Mouse (Mus musculus): ENCODE measurements around the gene Slc44a5. TPM values are rescaled to one million over a fixed set of nuclear protein-coding genes. Genes with fewer than 3 reads are reported as not detected.

Gene Slc44a5
- polyA plus RNA-seq, 1 experiment from 2014 or later, result 9.2 TPM

GRCm38 (mm10) chr3:154285351-154285750 lies 312.1 kb downstream of the Slc44a5 start:
- 61% methylated on average over 4 of the region's 4 CpGs for WGBS
- Histone ChIP-seq H3K36me3 (ENCODE audit: control insufficient read depth, insufficient read depth, low read length) (no peaks in the 10 kb centered on the region), H3K4me1 (ENCODE audit: control insufficient read depth, insufficient read depth, low read length) (no peaks in the 10 kb centered on the region), H3K4me3 (ENCODE audit: low read depth, low read length) (no peak overlapping the region), H3K4me2 (ENCODE audit: low read depth, low read length) (no peak overlapping the region), H3K27ac (ENCODE audit: low read depth, low read length) (no peak overlapping the region), H3K27me3 (ENCODE audit: control insufficient read depth, insufficient read depth, low read length) (no peaks in the 10 kb centered on the region), H3K9me3 (ENCODE audit: control insufficient read depth, low read length) (no peaks in the 10 kb centered on the region), H3K9ac (replicated peaks; ENCODE audit: low read depth, low read length) (no peak overlapping the region)
- no peak for ATAC-seq (ENCODE audit: low read depth)

GRCm38 (mm10) chr3:154287217-154287616 lies 314.0 kb downstream of the Slc44a5 start:
- no peak overlapping the region for H3K4me3 ChIP-seq (ENCODE audit: low read depth, low read length)
- ATAC-seq (ENCODE audit: low read depth), result no peak
- no peaks in the 10 kb centered on the region for H3K9me3 ChIP-seq (ENCODE audit: control insufficient read depth, low read length)
- no peaks in the 10 kb centered on the region for H3K4me1 ChIP-seq (ENCODE audit: control insufficient read depth, insufficient read depth, low read length)
- no peak overlapping the region for H3K4me2 ChIP-seq (ENCODE audit: low read depth, low read length)
- no peaks in the 10 kb centered on the region for H3K36me3 ChIP-seq (ENCODE audit: control insufficient read depth, insufficient read depth, low read length)
- H3K9ac ChIP-seq (replicated peaks; ENCODE audit: low read depth, low read length), result no peak overlapping the region
- no peak overlapping the region for H3K27ac ChIP-seq (ENCODE audit: low read depth, low read length)
- 82% methylated on average over 2 of the region's 2 CpGs for WGBS
- no peaks in the 10 kb centered on the region for H3K27me3 ChIP-seq (ENCODE audit: control insufficient read depth, insufficient read depth, low read length)

- Histone ChIP-seq H3K36me3 (ENCODE audit: control insufficient read depth, insufficient read depth, low read length) (no peaks in the 10 kb centered on the region), H3K9me3 (ENCODE audit: control insufficient read depth, low read length) (no peaks in the 10 kb centered on the region), H3K4me3 (ENCODE audit: low read depth, low read length) (no peak overlapping the region), H3K27me3 (ENCODE audit: control insufficient read depth, insufficient read depth, low read length) (no peaks in the 10 kb centered on the region), H3K4me2 (ENCODE audit: low read depth, low read length) (no peak overlapping the region), H3K9ac (replicated peaks; ENCODE audit: low read depth, low read length) (no peak overlapping the region), H3K4me1 (ENCODE audit: control insufficient read depth, insufficient read depth, low read length) (no peaks in the 10 kb centered on the region), H3K27ac (ENCODE audit: low read depth, low read length) (no peak overlapping the region)
- no peak for ATAC-seq (ENCODE audit: low read depth)
- 80% methylated on average over 4 of the region's 4 CpGs for WGBS
Measured at GRCm38 (mm10) chr3:154288429-154289069, 315.3 kb downstream of the Slc44a5 start.

GRCm38 (mm10) chr3:154290351-154290750 lies 317.1 kb downstream of the Slc44a5 start:
- no peaks in the 10 kb centered on the region for H3K27me3 ChIP-seq (ENCODE audit: control insufficient read depth, insufficient read depth, low read length)
- H3K36me3 ChIP-seq (ENCODE audit: control insufficient read depth, insufficient read depth, low read length), result no peaks in the 10 kb centered on the region
- no peaks in the 10 kb centered on the region for H3K9me3 ChIP-seq (ENCODE audit: control insufficient read depth, low read length)
- H3K4me2 ChIP-seq (ENCODE audit: low read depth, low read length), result no peak overlapping the region
- no peak overlapping the region for H3K4me3 ChIP-seq (ENCODE audit: low read depth, low read length)
- no peaks in the 10 kb centered on the region for H3K4me1 ChIP-seq (ENCODE audit: control insufficient read depth, insufficient read depth, low read length)
- no peak overlapping the region for H3K9ac ChIP-seq (replicated peaks; ENCODE audit: low read depth, low read length)
- ATAC-seq (ENCODE audit: low read depth), result no peak
- 88% methylated on average over 2 of the region's 2 CpGs for WGBS
- no peak overlapping the region for H3K27ac ChIP-seq (ENCODE audit: low read depth, low read length)

GRCm38 (mm10) chr3:154292126-154292525 lies 318.9 kb downstream of the Slc44a5 start:
- Histone ChIP-seq H3K36me3 (ENCODE audit: control insufficient read depth, insufficient read depth, low read length) (no peaks in the 10 kb centered on the region), H3K9me3 (ENCODE audit: control insufficient read depth, low read length) (no peaks in the 10 kb centered on the region), H3K27ac (ENCODE audit: low read depth, low read length) (no peak overlapping the region), H3K4me3 (ENCODE audit: low read depth, low read length) (no peak overlapping the region), H3K4me2 (ENCODE audit: low read depth, low read length) (no peak overlapping the region), H3K4me1 (ENCODE audit: control insufficient read depth, insufficient read depth, low read length) (no peaks in the 10 kb centered on the region), H3K9ac (replicated peaks; ENCODE audit: low read depth, low read length) (no peak overlapping the region), H3K27me3 (ENCODE audit: control insufficient read depth, insufficient read depth, low read length) (no peaks in the 10 kb centered on the region)
- 80% methylated on average over 5 of the region's 5 CpGs for WGBS
- ATAC-seq (ENCODE audit: low read depth), result no peak

GRCm38 (mm10) chr3:154293839-154294490 lies 320.7 kb downstream of the Slc44a5 start:
- no peaks in the 10 kb centered on the region for H3K4me1 ChIP-seq (ENCODE audit: control insufficient read depth, insufficient read depth, low read length)
- no peaks in the 10 kb centered on the region for H3K9me3 ChIP-seq (ENCODE audit: control insufficient read depth, low read length)
- no peak overlapping the region for H3K4me2 ChIP-seq (ENCODE audit: low read depth, low read length)
- H3K4me3 ChIP-seq (ENCODE audit: low read depth, low read length), result no peak overlapping the region
- no peak for ATAC-seq (ENCODE audit: low read depth)
- no peaks in the 10 kb centered on the region for H3K27me3 ChIP-seq (ENCODE audit: control insufficient read depth, insufficient read depth, low read length)
- 81% methylated on average over 9 of the region's 9 CpGs for WGBS
- no peaks in the 10 kb centered on the region for H3K36me3 ChIP-seq (ENCODE audit: control insufficient read depth, insufficient read depth, low read length)
- H3K27ac ChIP-seq (ENCODE audit: low read depth, low read length), result no peak overlapping the region
- H3K9ac ChIP-seq (replicated peaks; ENCODE audit: low read depth, low read length), result no peak overlapping the region

- 93% methylated on average over 17 of the region's 17 CpGs for WGBS
- Histone ChIP-seq H3K27ac (ENCODE audit: low read depth, low read length) (no peak overlapping the region), H3K4me1 (ENCODE audit: control insufficient read depth, insufficient read depth, low read length) (no peaks in the 10 kb centered on the region), H3K9ac (replicated peaks; ENCODE audit: low read depth, low read length) (no peak overlapping the region), H3K4me2 (ENCODE audit: low read depth, low read length) (no peak overlapping the region), H3K4me3 (ENCODE audit: low read depth, low read length) (no peak overlapping the region), H3K9me3 (ENCODE audit: control insufficient read depth, low read length) (no peaks in the 10 kb centered on the region), H3K36me3 (ENCODE audit: control insufficient read depth, insufficient read depth, low read length) (no peaks in the 10 kb centered on the region), H3K27me3 (ENCODE audit: control insufficient read depth, insufficient read depth, low read length) (no peaks in the 10 kb centered on the region)
- ATAC-seq (ENCODE audit: low read depth), result no peak
Measured at GRCm38 (mm10) chr3:154294924-154295834, 321.9 kb downstream of the Slc44a5 start.

- Histone ChIP-seq H3K4me2 (ENCODE audit: low read depth, low read length) (no peak overlapping the region), H3K9me3 (ENCODE audit: control insufficient read depth, low read length) (no peaks in the 10 kb centered on the region), H3K36me3 (ENCODE audit: control insufficient read depth, insufficient read depth, low read length) (no peaks in the 10 kb centered on the region), H3K27me3 (ENCODE audit: control insufficient read depth, insufficient read depth, low read length) (no peaks in the 10 kb centered on the region), H3K4me1 (ENCODE audit: control insufficient read depth, insufficient read depth, low read length) (no peaks in the 10 kb centered on the region), H3K9ac (replicated peaks; ENCODE audit: low read depth, low read length) (no peak overlapping the region), H3K4me3 (ENCODE audit: low read depth, low read length) (no peak overlapping the region), H3K27ac (ENCODE audit: low read depth, low read length) (no peak overlapping the region)
- ATAC-seq (ENCODE audit: low read depth), result no peak
- WGBS, result 72% methylated on average over 6 of the region's 6 CpGs
Measured at GRCm38 (mm10) chr3:154297499-154297898, 324.3 kb downstream of the Slc44a5 start.

GRCm38 (mm10) chr3:154298490-154298889 lies 325.3 kb downstream of the Slc44a5 start:
- H3K27me3 ChIP-seq (ENCODE audit: control insufficient read depth, insufficient read depth, low read length), result no peaks in the 10 kb centered on the region
- H3K4me3 ChIP-seq (ENCODE audit: low read depth, low read length), result no peak overlapping the region
- H3K36me3 ChIP-seq (ENCODE audit: control insufficient read depth, insufficient read depth, low read length), result no peaks in the 10 kb centered on the region
- H3K27ac ChIP-seq (ENCODE audit: low read depth, low read length), result no peak overlapping the region
- H3K4me1 ChIP-seq (ENCODE audit: control insufficient read depth, insufficient read depth, low read length), result no peaks in the 10 kb centered on the region
- no peaks in the 10 kb centered on the region for H3K9me3 ChIP-seq (ENCODE audit: control insufficient read depth, low read length)
- H3K9ac ChIP-seq (replicated peaks; ENCODE audit: low read depth, low read length), result no peak overlapping the region
- H3K4me2 ChIP-seq (ENCODE audit: low read depth, low read length), result no peak overlapping the region
- no peak for ATAC-seq (ENCODE audit: low read depth)
